Mouse (Mus musculus) v-Abl transformed pro-B cells (cell line): ENCODE results near the gene Cbr4.

Source experiments
- in situ Hi-C, 2 experiments: fragments of 400-800 bp; cut with MboI; formaldehyde crosslinking; loops; one replicate each; pipeline ENCODE4 v1.15.1; 2025; ENCODE audit not compliant: unreplicated experiment in 2 of 2

Cbr4 gene

GRCm38 (mm10) chr8:61487597-61488156, at the start of gene Cbr4:
Gene Cbr4 (plus strand): TSS chr8:61487734.
- in situ Hi-C loops: loop anchor here (5.0 to 25.0 kb wide), 5 partner anchors 203 to 600 kb away; partner anchors contain the start of genes Hpf1 (in 2 of the 2) and Sh3rf1 (in 1 of the 2)

DNA sequence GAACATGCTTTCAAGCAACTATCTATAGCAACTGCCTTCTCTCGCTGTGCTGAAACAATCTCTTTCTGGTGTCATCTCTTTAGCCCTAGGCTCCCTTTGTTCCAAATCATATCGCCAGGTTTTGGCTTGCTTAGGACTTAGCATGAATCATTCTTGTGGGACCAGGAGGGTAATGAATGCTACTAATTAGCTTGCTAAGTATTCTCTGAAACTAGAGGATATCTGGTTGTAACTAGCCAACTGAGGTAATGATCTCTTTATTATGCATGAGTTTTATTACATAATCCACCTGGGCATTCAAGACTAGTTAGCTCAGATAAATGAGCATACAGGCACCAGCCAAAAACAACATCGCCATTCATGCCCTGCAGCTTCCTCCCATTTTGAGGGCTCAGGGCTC, 44.5 kb upstream of the Cbr4 start:
- in situ Hi-C loops: no loop called here

GRCm38 (mm10) chr8:61444358-61444757, 43.2 kb upstream of the Cbr4 start:
- in situ Hi-C loops: no loop called here

- in situ Hi-C loops: no loop called here
These were observed 41.2 kb upstream of the Cbr4 start for GRCm38 (mm10) chr8:61446329-61446728.

DNA sequence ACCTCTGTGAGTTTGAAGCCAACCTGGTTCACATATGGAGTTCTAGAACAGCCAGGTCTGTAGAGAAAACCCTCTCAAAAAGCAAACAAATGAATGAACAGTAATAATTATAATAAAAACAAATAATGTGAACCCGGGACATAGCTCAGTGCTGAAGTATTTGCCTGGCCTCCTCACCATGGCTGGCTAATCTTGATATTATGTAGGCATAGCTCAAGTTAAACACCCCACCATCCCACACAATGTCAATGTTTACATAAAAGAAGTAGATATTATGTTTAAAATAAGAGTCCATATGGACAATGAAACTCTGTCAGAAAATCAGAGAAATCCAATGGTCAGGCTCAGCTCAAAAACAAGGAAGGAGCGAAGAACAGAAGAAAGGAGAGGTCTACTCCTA, 39.4 kb upstream of the Cbr4 start:
- in situ Hi-C loops: no loop called here

- in situ Hi-C loops: no loop called here
These were observed 38.7 kb upstream of the Cbr4 start for GRCm38 (mm10) chr8:61448881-61449280.

DNA sequence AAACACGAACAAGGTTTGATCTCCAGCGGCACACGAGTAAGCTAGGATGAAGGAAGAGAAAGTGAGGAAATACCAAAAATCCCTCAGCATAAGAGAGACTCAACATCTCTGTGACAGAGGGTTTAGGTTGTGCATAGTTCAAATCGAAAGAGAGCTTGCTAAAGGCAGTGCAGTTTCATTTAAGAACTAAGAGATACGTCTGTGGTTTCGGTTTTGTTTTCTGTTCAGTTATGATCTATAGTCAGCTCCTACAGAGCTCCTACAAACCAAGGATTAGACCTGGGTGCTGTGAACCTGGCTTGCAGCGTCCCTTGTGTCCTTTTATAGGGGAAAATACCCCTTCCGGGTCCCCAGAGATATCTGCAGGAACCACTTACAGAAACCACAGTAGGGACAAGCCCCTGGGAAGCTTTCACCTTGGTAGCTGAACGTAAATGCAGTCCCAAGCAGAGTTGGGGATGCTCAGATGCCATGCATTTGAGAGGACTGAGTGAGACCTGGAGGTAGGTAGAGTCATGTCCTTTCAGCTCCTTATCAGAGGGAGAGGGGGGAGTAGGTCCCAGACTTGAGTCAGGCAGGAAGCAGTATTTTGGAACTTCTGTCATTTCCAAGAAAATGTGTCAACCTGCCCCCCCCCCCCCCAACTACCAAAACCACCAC, 36.5 kb upstream of the Cbr4 start:
- in situ Hi-C loops: loop anchor here in 1 of 2 experiments (10.0 kb wide), 1 partner anchor 226 kb away; the partner anchor contains the start of gene Sh3rf1

GRCm38 (mm10) chr8:61451721-61452337, 35.7 kb upstream of the Cbr4 start:
- in situ Hi-C loops: loop anchor here in 1 of 2 experiments (10.0 kb wide), 1 partner anchor 227 kb away; the partner anchor contains the start of gene Sh3rf1

- in situ Hi-C loops: loop anchor here in 1 of 2 experiments (10.0 kb wide), 1 partner anchor 235 kb away; the partner anchor contains the start of gene Sh3rf1
These were observed 27.8 kb upstream of the Cbr4 start for GRCm38 (mm10) chr8:61459763-61460162.

GRCm38 (mm10) chr8:61462221-61462620, 25.3 kb upstream of the Cbr4 start:
- in situ Hi-C loops: no loop called here

GRCm38 (mm10) chr8:61464393-61464792, 23.1 kb upstream of the Cbr4 start:
- in situ Hi-C loops: no loop called here

DNA sequence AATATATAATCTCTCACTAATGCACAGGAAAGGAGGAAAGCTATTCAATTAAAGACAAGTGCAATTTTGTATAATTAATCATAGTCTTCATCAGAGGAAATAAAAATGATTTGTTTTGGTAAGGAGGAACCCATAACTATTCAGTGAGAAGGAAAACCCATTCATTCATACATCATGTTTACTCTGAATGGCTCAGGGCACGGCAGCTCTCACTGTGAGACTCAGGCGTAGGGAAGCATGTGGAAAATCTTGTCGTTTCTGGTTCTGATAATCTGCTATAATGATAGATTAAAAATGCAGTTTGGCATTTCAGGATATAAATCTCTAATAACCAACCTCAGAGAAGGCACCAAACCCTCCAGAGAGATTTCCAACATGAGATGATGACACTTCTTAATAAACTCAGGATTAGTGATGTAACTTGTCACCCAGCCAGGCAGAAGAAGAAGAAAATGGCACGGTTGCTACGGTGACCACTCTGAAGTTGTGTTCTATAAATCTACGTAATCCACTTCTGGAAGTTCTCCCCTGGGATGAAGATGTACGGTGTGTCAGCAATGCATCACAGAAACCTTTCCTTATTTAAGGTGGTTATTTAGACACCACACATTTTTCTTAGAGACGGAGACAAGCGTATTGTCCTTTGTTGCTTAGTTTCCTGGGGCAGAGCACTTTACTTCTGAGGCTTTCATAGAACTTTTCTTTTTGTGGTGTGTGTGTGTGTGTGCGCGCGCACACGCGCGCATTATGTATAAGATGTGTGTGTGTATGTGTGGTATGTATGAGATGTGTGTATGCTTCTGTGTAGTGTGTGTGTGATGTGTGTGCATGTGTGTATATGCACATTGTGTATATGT, 20.6 kb upstream of the Cbr4 start:
- in situ Hi-C loops: no loop called here

GRCm38 (mm10) chr8:61467553-61467815, 20.1 kb upstream of the Cbr4 start:
- in situ Hi-C loops: no loop called here

DNA sequence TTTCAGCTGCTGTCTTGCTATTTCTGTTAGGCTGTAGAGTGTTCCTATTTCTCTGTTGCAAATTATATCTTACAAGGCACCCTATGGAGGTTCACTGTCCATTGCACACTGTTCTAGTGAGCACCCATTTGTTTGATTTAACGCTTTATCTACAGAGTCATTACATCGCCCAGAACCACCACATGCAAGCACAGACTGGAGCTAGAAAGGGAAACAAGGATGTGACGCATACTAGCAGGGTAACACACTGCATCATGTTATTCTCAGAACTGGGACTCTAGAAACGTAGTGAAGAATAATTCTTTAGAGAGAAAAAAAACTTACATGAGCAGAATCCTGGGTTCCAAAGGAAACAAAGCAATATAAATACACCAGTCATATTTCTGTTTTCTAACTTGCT, 17.3 kb upstream of the Cbr4 start:
- in situ Hi-C loops: no loop called here

DNA sequence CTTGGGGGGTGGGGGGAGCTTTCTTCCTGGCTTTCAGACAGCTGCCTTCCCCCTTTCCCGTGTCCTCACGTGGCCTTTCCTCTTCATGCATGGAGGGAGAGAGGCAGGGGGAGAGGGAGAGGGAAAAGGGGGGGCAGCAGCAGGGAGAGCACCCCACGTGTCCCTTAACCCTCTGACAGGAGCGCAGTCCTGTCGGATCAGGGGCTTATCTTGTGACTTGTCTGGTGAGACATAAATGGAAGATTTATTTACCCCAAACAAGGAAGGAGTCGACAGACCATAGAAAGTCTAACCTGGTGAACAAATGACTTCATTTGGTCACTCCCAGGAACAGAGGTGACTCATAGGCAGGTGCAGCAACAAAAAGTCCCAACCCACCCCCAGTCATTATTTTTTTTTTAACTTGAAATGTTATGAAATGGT, 12.3 kb upstream of the Cbr4 start:
- in situ Hi-C loops: loop anchor here (25.0 kb wide), 1 partner anchor 588 kb away; the partner anchor contains the start of gene Hpf1 (in 2 of the 2)

- in situ Hi-C loops: loop anchor here (25.0 kb wide), 1 partner anchor 589 kb away; the partner anchor contains the start of gene Hpf1 (in 2 of the 2)
These were observed 11.4 kb upstream of the Cbr4 start for GRCm38 (mm10) chr8:61476160-61476559.

- in situ Hi-C loops: loop anchor here (25.0 kb wide), 1 partner anchor 591 kb away; the partner anchor contains the start of gene Hpf1 (in 2 of the 2)
These were observed 9.4 kb upstream of the Cbr4 start for GRCm38 (mm10) chr8:61478150-61478549.

- in situ Hi-C loops: loop anchor here (25.0 kb wide), 1 partner anchor 591 kb away; the partner anchor contains the start of gene Hpf1 (in 2 of the 2)
These were observed 8.7 kb upstream of the Cbr4 start for GRCm38 (mm10) chr8:61478793-61479192.

GRCm38 (mm10) chr8:61479506-61480214, 7.9 kb upstream of the Cbr4 start:
- in situ Hi-C loops: loop anchor here (5.0 to 25.0 kb wide), 7 partner anchors 192 to 592 kb away; partner anchors contain the start of genes Hpf1 (in 2 of the 2) and Nek1 (in 1 of the 2)
